Mouse (Mus musculus) lung, postnatal 25 days (tissue): ENCODE data around the gene Enthd1.
"Not testable (repeated sequence)": the region's sequence is repeated elsewhere in the genome, so short reads cannot be mapped to it uniquely, and the experiment has no call there.

Experiments used
- DNase-seq: peaks from one replicate; pipeline ENCODE4 v3.0.0; 2022; ENCODE audit warnings: low spot score

The Enthd1 gene

GRCm38 (mm10) chr15:80538075-80538474 lies 26.9 kb downstream of the Enthd1 start:
- no peak for DNase-seq

DNA sequence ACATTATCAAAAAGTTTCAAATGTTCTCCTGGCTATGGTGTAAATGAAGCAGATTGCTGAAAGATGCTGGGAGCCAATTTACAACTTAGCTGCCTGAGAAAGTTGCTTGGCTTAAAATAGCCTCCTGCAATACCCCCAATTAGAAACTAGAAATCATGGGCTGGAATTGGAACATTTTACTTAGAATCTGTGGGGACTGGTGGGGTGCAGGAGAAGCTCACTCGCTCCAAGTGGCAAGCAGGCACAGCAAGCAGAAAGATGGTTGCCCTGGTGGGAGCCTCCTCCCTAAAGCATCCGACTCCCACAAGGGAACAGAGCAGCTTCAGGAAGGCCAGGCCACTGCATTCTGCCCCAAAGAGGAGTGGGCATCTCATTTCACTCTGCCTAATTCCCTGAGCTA lies 28.9 kb downstream of the Enthd1 start:
- no peak for DNase-seq

- DNase-seq = no peak
Observed at GRCm38 (mm10) chr15:80533274-80533673, 31.7 kb downstream of the Enthd1 start.

- no peak for DNase-seq
Observed at GRCm38 (mm10) chr15:80532281-80533072, 32.5 kb downstream of the Enthd1 start.

GRCm38 (mm10) chr15:80531026-80531425 lies 33.9 kb downstream of the Enthd1 start:
- DNase-seq = no peak

DNA sequence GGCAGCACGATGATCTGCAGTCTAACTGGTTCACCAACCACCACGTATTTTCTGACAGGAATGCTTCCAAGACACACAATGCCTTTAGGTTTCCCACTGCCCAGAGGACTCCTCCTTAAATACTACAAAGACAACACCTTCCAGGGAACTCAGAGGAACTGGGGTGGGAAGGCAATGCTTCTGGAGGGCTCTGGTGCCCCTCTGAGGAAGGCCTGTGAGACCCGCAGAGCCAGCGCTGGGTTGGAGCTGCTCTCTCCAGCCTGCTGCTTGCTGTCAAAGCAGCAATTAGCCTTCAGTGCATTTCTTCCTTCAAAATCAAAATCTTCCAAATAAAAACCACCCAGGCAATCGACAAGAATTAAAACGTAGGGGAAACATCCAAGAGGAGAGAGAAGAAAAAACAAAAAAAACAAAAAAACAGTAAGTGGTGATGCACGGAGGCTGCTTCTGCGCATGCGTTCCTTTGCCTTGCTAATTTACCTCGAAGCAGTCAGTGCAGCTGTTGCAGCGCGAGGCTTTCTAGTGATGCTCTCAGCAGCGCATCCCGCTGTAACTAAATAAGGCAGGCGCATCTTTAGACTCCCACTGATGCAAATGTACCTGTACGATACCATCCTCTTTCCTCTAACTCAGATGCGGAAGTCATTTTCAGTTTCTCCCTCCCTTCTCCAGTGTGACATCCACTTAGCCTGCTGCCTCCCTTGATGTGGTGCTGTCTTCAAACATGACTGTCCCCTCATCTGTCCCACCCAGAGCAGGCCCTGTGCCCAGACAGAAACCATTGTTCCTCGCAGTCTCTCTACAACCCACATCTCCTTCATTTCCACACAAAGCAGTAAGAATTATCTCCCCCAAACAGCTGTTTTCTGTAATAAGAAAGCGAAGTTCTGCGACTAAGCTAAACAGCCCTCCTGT lies 34.7 kb downstream of the Enthd1 start:
- DNase-seq = no peak

- no peak for DNase-seq
Observed at GRCm38 (mm10) chr15:80521661-80522388, 43.1 kb downstream of the Enthd1 start.

DNA sequence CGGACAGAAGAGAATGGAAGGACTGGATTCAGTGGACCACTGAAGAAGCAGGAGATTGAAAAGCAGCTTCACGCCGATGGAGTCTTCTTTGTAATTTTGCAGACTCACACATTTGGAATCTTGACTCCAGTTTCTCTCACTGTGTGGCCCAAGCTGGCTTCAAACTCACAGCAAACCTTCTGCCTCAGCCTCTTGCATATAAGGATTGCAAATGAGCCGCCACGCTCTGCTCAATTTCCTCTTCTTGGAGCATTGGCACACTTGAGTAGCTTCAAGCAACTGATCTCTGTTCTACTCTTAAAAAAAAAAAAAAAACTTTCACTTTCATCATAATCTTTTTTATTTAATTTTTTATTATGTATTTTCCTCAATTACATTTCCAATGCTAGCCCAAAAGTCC lies 45.0 kb downstream of the Enthd1 start:
- no peak for DNase-seq

GRCm38 (mm10) chr15:80518567-80519223 lies 46.3 kb downstream of the Enthd1 start:
- DNase-seq = no peak

GRCm38 (mm10) chr15:80517996-80518395 lies 47.0 kb downstream of the Enthd1 start:
- DNase-seq = no peak

DNA sequence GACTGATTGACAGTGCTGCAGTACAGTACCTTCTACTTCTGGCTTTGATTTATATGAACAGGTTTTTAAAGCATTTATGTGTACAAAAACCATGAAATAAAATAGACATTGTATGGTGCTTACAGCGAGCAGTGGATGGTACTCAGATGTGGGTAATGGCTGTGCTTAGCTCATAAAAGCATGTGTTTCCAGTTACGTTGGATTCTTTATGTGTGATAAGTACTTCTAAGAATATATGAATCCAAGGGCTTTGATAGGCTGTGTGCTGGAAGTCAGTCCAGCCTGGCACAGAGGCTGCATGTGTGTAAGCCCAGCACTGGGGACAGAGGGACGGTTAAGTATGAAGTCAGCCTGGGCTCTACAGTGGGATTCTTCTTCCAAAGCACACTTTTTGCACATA lies 48.4 kb downstream of the Enthd1 start:
- no peak for DNase-seq

DNA sequence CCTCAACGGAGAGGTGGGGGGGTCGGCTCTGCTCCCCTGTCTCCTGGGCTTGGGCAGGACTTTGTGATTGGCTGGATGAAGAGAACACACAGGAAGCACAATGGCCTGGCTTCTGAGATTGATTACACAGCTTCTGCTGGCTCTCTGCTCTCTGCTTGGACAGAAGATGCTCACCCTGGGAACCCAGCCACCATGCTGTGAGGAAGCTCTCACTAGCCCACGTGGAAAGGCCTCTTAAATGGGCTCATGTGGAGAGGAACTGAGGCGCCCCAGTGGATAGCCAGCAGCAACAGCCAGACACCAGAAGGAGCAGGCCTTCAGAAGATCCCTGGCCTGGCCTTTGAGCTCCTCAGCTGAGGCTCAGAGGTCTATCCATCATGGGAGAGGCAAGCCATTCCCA lies 59.9 kb downstream of the Enthd1 start:
- DNase-seq = no peak

DNA sequence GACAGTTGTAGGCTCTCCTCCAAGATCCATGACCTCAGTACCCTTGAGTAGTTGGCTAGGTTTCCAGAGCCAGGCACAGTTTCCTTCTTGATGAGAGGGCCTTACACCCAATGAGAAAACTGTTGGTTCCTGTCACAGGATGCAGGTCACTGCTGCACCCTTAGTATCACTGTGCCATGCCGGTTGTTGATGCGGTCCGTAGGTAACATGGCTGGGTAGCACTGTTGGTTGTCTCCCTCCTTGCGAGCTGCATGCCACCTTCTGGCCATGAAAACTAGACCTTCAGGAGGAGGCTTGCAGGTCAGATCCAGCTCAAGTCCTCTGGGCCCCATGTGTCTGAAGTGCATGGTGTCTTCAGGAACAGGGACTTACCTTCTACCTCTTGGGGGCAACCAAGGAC lies 61.8 kb downstream of the Enthd1 start:
- not testable (repeated sequence) for DNase-seq

DNA sequence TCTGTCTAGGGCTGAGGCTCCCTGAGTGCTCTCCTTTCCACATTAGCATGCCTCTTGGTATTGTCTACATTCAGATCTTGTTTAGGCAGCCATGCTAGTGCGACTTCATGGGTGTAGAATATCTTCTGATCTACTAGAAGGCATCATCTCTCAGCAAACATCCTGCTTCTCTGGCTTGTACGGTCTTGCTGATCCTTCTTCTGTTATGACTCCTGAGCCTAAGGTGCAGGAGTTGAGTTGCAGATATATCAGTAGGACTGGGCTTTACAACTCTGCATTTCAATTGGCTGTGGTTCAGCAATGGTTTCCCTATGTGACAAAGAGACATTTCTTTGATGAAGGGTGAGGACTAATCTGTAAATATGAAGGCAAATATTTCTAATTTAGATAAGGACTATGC lies 62.2 kb downstream of the Enthd1 start:
- DNase-seq = no peak

DNA sequence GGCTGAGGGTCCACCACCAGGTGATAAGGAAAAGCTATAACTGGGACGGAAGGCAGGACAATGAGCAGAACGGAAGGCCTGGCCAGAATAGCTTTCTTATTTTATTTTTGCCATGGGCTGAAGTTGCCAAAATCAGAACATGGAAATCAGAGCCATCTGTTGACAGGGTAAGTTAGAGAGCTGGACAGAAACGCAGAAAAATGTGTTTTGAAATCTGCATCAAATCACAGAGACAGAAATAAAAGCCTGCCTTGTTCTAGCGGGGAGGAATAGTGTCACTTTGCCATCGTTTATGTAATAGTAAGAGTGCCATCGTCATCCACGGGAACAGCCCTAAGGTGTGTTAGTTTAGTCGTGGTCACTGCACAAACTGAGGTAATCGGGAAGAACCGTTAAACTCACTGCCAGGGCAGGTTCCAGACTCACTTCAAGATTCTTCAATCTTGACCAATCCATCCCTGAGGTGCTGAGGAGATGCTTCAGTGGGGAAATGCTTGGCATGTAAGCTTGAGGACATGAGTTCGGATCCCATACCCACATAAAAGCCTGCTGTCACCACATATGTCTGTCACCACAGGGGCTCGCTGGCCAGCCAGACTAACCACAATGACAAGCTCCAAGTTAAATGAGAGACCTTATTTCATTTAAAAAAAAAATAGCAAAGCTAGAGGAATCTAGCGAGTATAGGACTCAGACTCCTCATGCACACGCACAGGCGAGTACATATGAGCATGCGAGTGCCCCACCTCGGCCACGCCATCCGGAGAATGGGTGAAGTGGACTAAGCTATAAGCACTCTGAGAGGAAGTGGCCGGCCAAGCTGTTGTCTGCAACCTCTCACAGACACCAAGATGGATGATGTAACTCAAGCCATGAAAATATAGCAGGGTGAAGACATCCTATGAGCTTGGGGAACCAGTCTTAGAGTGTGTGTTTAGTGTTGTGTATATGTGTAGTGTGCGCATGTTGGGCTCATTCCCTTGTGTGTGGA lies 63.6 kb downstream of the Enthd1 start:
- DNase-seq = no peak

DNA sequence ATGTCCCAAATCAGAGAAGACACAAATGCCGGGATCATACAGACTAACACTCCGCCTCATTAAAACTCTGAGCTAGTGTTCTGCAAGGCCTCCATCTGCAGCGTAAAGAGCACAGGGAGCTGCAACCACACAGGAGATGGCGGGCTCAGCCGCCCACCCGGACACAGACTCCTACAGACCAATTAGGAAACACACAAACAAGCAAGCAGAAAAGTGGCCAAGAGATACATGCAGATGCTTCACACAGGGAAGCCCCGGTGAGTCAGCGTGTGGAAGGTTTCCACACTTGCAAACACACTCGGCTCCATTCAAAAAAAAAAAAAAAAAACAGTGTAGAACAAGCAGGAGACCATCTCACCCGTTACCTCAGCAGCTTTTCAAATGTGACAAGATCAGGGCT lies 64.5 kb downstream of the Enthd1 start:
- no peak for DNase-seq

DNA sequence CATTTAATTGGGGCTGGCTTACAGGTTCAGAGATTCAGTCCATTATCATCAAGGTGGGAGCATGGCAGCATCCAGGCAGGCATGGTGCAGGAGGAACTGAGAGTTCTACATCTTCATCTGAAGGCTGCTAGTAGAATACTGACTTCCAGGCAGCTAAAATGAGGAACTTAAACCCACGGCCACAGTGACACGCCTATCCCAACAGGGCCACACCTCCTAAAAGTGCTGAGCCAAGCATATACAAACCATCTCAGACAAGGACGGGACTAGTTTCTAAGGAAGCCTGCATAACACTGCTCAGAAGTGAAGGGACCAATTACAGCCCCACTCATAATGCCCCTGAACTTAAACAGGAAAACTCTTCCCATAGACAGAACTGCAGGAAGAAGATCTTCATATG lies 67.2 kb downstream of the Enthd1 start:
- DNase-seq = peak; percentile 27

- DNase-seq = no peak
Observed at GRCm38 (mm10) chr15:80491505-80491904, 73.5 kb downstream of the Enthd1 start.

DNA sequence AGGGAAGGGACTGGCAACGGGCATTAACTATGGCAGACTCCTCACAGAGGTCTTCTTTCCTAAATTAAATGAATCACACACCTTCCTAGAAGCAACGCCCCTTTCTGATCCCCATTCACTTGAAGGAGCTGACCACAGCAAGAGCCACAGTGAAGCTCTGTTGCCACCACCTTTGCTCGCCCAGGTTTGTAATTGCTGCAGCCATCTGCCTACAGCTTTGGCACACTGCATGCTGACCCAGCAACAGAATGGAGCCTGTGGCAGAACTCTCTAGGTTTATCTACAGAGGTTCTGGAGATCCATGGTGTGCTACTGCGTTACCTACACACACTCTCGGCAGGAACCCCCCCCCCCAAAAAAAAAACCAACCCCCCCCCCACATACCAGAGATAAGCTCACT lies 74.8 kb downstream of the Enthd1 start:
- DNase-seq = no peak

DNA sequence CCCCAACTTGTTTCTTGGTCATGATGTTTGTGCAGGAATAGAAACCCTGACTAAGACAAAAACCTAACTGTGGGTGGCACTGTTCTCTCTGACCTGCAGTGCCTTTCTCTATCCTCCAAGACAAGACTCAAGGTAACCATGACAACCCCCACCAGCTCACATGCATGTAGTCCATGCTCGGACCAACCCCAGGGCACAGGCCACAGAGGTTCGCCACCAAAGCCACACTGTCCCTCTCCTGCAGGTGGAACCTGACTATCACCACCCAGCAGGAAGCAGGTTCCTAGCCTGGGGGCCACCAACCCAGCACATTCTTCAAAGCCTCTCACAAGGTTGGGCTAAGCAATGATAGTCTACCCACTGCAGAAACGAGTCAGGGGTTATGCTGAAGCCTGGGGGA lies 76.3 kb downstream of the Enthd1 start:
- DNase-seq = no peak

- DNase-seq = no peak
Observed at GRCm38 (mm10) chr15:80485601-80486000, 79.4 kb downstream of the Enthd1 start.
